Mouse (Mus musculus) liver, embryonic 14.5 days (tissue): ENCODE data around the gene Bola1. TPM values are rescaled to one million over a fixed set of nuclear protein-coding genes. Genes with fewer than 3 reads are reported as not detected.
A peak's percentile ranks its signal among the peaks of the same experiment; 100 is the strongest.

ENCODE experiments used
- ATAC-seq: fragments of 200-750 bp; cut with Nextera tagmentation; 2 replicates; pipeline ENCODE4 v1.8.0; 2017; ENCODE audit warnings: moderate number of reproducible peaks, mild to moderate bottlenecking, moderate library complexity; ENCODE audit not compliant: insufficient read depth
- DNase-seq, 3 experiments: peaks; one replicate each; pipeline ENCODE4 v3.0.0-alpha.2; 2012 to 2013; ENCODE audit warnings: low read depth in 3 of 3, low spot score in 3 of 3
- H3K27ac ChIP-seq: fragments of 300-500 bp; sonication (generic); 2 replicates; pipeline ENCODE4 v1.5.1; 2014; ENCODE audit warnings: moderate library complexity, mild to moderate bottlenecking, control low read depth, inconsistent platforms
- H3K27me3 ChIP-seq: fragments of 300-500 bp; sonication (generic); 2 replicates; pipeline ENCODE4 v1.6.1; 2014; ENCODE audit warnings: mild to moderate bottlenecking, low read length, moderate library complexity; ENCODE audit not compliant: control insufficient read depth, insufficient read depth
- H3K36me3 ChIP-seq: fragments of 300-500 bp; sonication (generic); replicated peaks from 2 replicates; pipeline ENCODE4 v1.6.1; 2014; ENCODE audit warnings: low read depth; ENCODE audit not compliant: control insufficient read depth, insufficient read depth
- H3K4me1 ChIP-seq, 2 experiments: fragments of 200-500 bp in 1 of 2; fragments of 300-500 bp in 1 of 2; sonication (generic) in 1 of 2; replicated peaks; 2 replicates each; pipeline ENCODE4 v1.6.1; 2012 to 2014; ENCODE audit warnings: antibody characterized with exemption in 1 of 2, inconsistent platforms in 1 of 2, low read length in 1 of 2; ENCODE audit not compliant: control insufficient read depth in 2 of 2, insufficient read depth in 2 of 2
- H3K4me2 ChIP-seq: fragments of 300-500 bp; sonication (generic); 2 replicates; pipeline ENCODE4 v1.6.1; 2014; ENCODE audit warnings: low read depth, mild to moderate bottlenecking, control low read depth, moderate library complexity
- H3K4me3 ChIP-seq, 2 experiments: fragments of 200-500 bp in 1 of 2; fragments of 300-500 bp in 1 of 2; sonication (generic) in 1 of 2; 2 replicates each; pipeline ENCODE4 v1.5.1; 2012 to 2014; ENCODE audit warnings: low read depth in 2 of 2, low read length in 2 of 2, mild to moderate bottlenecking in 2 of 2, control low read depth in 1 of 2, inconsistent platforms in 1 of 2, moderate library complexity in 1 of 2; ENCODE audit not compliant: insufficient read depth in 1 of 2
- H3K9ac ChIP-seq: fragments of 300-500 bp; sonication (generic); replicated peaks from 2 replicates; pipeline ENCODE4 v1.6.1; 2014; ENCODE audit warnings: mild to moderate bottlenecking, control low read depth, moderate library complexity
- H3K9me3 ChIP-seq: fragments of 300-500 bp; sonication (generic); 2 replicates; pipeline ENCODE4 v1.6.1; 2016; ENCODE audit warnings: low read length, mixed read lengths; ENCODE audit not compliant: control insufficient read depth
- CTCF ChIP-seq: IDR thresholded peaks from 2 replicates; pipeline ENCODE4 v1.5.1; 2016; ENCODE audit warnings: antibody characterized with exemption, low read depth, control low read depth
- EP300 ChIP-seq: IDR thresholded peaks from 2 replicates; pipeline ENCODE4 v1.6.1; 2016; ENCODE audit warnings: antibody characterized with exemption, low read depth
- whole genome bisulfite sequencing: fragments of 180-500 bp; shearing (Covaris S2); extraction: QIAGEN DNeasy Blood & Tissue Kit; methylation state at CpG from one replicate; pipeline ENCODE4 v1.1.7; 2014; ENCODE audit not compliant: insufficient replicate concordance; 5-methylcytosine and 5-hydroxymethylcytosine counted together
- microRNA-seq: library from miRNA; unstranded; fragments of <30 nt; microRNA quantifications from one replicate; pipeline ENCODE4, GENCODE M21; 2016
- polyA plus RNA-seq, 2 experiments: library from polyadenylated mRNA; depleted of rRNA in 1 of 2; stranded (reverse) in 1 of 2; unstranded in 1 of 2; fragments of >200 nt; fragmentation: Nextera tagmentation in 1 of 2; extraction: Ambion mirVana in 1 of 2; gene quantifications; 2 replicates each; pipeline versions ENCODE4 v1.2.1 to v1.2.3; 2012 to 2014

Bola1 gene
- polyA plus RNA-seq, 2 experiments: 34.0 to 49.4 TPM

DNA sequence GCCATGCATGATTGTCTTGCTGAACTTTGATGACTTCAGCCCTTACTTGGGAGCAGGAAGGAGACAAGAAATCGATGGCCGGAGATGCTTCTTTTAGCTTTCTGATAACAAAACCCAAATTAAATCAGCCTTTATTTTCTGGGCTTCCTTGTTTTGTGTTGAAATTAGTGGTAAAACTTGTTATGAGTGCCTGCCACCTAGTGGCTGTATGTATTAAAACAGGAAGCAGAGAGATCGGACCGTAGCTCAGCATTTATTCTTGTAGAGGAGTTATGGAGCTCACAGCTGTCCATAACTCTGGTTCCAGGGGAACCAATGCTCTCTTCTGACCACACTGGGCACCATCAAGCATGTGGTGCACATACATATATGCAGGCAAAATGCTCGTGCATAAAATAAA, 71.6 kb downstream of the Bola1 start:
- peak; percentile 40 to 48 (median 47) for DNase-seq
- no peak overlapping the region for H3K4me2 ChIP-seq

More for the DNA sequence above, 71.6 kb downstream of the Bola1 start:
- H3K9me3 ChIP-seq: no peaks in the 10 kb centered on the region
- no peak for ATAC-seq
- no peak overlapping the region for H3K27ac ChIP-seq
- H3K27me3 ChIP-seq: no peaks in the 10 kb centered on the region
- 5% methylated on average over 5 of the region's 5 CpGs for WGBS
- H3K36me3 ChIP-seq: peaks cover 8% of the 10 kb centered on the region
- no peaks in the 10 kb centered on the region for H3K4me1 ChIP-seq
- no peak overlapping the region for H3K9ac ChIP-seq
- TF ChIP-seq EP300: no peak
- TF ChIP-seq CTCF: peak; percentile 72
- no peak overlapping the region for H3K4me3 ChIP-seq

Small RNAs within 50 kb of the gene (microRNA-seq; reads per million reads assigned to microRNA genes)
- not detected for gene Gm44492
- gene Gm47311: not detected
- not detected for gene Gm47313

Other genes starting within 250 kb of the Bola1 start
- 6.1 and 9.0 TPM in 2 replicates for gene Plekho1, start 223.7 kb downstream of the Bola1 start, polyA plus RNA-seq (2012; rRNA removed)
- 3.6 and 5.4 TPM in 2 replicates for gene Plekho1, start 223.7 kb downstream of the Bola1 start, polyA plus RNA-seq (2014; fragmentation: Nextera tagmentation; extraction: Ambion mirVana)
- gene Vps45, start 161.2 kb downstream of the Bola1 start, polyA plus RNA-seq (2012; rRNA removed): 4.8 and 6.6 TPM in 2 replicates
- gene Vps45, start 161.2 kb downstream of the Bola1 start, polyA plus RNA-seq (2014; fragmentation: Nextera tagmentation; extraction: Ambion mirVana): 9.0 and 9.8 TPM in 2 replicates
- gene Otud7b, start 115.2 kb downstream of the Bola1 start, polyA plus RNA-seq (2012; rRNA removed): 2.8 and 3.5 TPM in 2 replicates
- 5.2 and 8.4 TPM in 2 replicates for gene Otud7b, start 115.2 kb downstream of the Bola1 start, polyA plus RNA-seq (2014; fragmentation: Nextera tagmentation; extraction: Ambion mirVana)
- gene Mtmr11, start 57.7 kb downstream of the Bola1 start, polyA plus RNA-seq (2012; rRNA removed): 2.7 and 2.8 TPM in 2 replicates
- 1.9 and 2.1 TPM in 2 replicates for gene Mtmr11, start 57.7 kb downstream of the Bola1 start, polyA plus RNA-seq (2014; fragmentation: Nextera tagmentation; extraction: Ambion mirVana)
- 48.2 and 54.2 TPM in 2 replicates for gene Sf3b4, start 47.4 kb downstream of the Bola1 start, polyA plus RNA-seq (2012; rRNA removed)
- gene Sf3b4, start 47.4 kb downstream of the Bola1 start, polyA plus RNA-seq (2014; fragmentation: Nextera tagmentation; extraction: Ambion mirVana): 75.4 and 83.8 TPM in 2 replicates
- gene Sv2a, start 38.6 kb downstream of the Bola1 start, polyA plus RNA-seq (2012; rRNA removed): 0.39 and 0.48 TPM in 2 replicates
- gene Sv2a, start 38.6 kb downstream of the Bola1 start, polyA plus RNA-seq (2014; fragmentation: Nextera tagmentation; extraction: Ambion mirVana): 0.10 and 0.39 TPM in 2 replicates
- 0.68 TPM in 1 of 2 replicates, not detected in the other for gene Hist2h2ab, start 156 bp upstream of the Bola1 start, polyA plus RNA-seq (2012; rRNA removed)
- 0.52 TPM in 1 of 2 replicates, not detected in the other for gene Hist2h2ab, start 156 bp upstream of the Bola1 start, polyA plus RNA-seq (2014; fragmentation: Nextera tagmentation; extraction: Ambion mirVana)
- gene Hist2h2ac, start 1.2 kb upstream of the Bola1 start, polyA plus RNA-seq (2012; rRNA removed): 18.5 and 20.7 TPM in 2 replicates
- 14.0 and 18.2 TPM in 2 replicates for gene Hist2h2ac, start 1.2 kb upstream of the Bola1 start, polyA plus RNA-seq (2014; fragmentation: Nextera tagmentation; extraction: Ambion mirVana)
- 8.7 and 8.9 TPM in 2 replicates for gene Hist2h2be, start 1.4 kb upstream of the Bola1 start, polyA plus RNA-seq (2012; rRNA removed)
- gene Hist2h2be, start 1.4 kb upstream of the Bola1 start, polyA plus RNA-seq (2014; fragmentation: Nextera tagmentation; extraction: Ambion mirVana): 6.4 and 9.1 TPM in 2 replicates
- gene Hist2h3c2, start 19.4 kb upstream of the Bola1 start, polyA plus RNA-seq (2012; rRNA removed): 91.6 and 122 TPM in 2 replicates
- gene Hist2h3c2, start 19.4 kb upstream of the Bola1 start, polyA plus RNA-seq (2014; fragmentation: Nextera tagmentation; extraction: Ambion mirVana): 13.6 and 14.6 TPM in 2 replicates
- gene Hist2h2aa2, start 20.6 kb upstream of the Bola1 start, polyA plus RNA-seq (2012; rRNA removed): 32.9 and 34.5 TPM in 2 replicates
- gene Hist2h2aa2, start 20.6 kb upstream of the Bola1 start, polyA plus RNA-seq (2014; fragmentation: Nextera tagmentation; extraction: Ambion mirVana): 34.2 and 39.0 TPM in 2 replicates
- 45.7 and 46.3 TPM in 2 replicates for gene Hist2h2aa1, start 25.8 kb upstream of the Bola1 start, polyA plus RNA-seq (2012; rRNA removed)
- gene Hist2h2aa1, start 25.8 kb upstream of the Bola1 start, polyA plus RNA-seq (2014; fragmentation: Nextera tagmentation; extraction: Ambion mirVana): 32.0 TPM in 2 replicates
- 2.4 and 3.6 TPM in 2 replicates for gene Hist2h3c1, start 27.0 kb upstream of the Bola1 start, polyA plus RNA-seq (2012; rRNA removed)
- 2.6 and 5.7 TPM in 2 replicates for gene Hist2h3c1, start 27.0 kb upstream of the Bola1 start, polyA plus RNA-seq (2014; fragmentation: Nextera tagmentation; extraction: Ambion mirVana)
- 12.2 and 16.3 TPM in 2 replicates for gene Hist2h4, start 43.6 kb upstream of the Bola1 start, polyA plus RNA-seq (2012; rRNA removed)
- gene Hist2h4, start 43.6 kb upstream of the Bola1 start, polyA plus RNA-seq (2014; fragmentation: Nextera tagmentation; extraction: Ambion mirVana): 15.1 TPM in 2 replicates
- 68.0 and 127 TPM in 2 replicates for gene Hist2h3b, start 48.9 kb upstream of the Bola1 start, polyA plus RNA-seq (2012; rRNA removed)
- 91.2 and 100 TPM in 2 replicates for gene Hist2h3b, start 48.9 kb upstream of the Bola1 start, polyA plus RNA-seq (2014; fragmentation: Nextera tagmentation; extraction: Ambion mirVana)
- gene Hist2h2bb, start 50.0 kb upstream of the Bola1 start, polyA plus RNA-seq (2012; rRNA removed): 9.5 and 16.9 TPM in 2 replicates
- gene Hist2h2bb, start 50.0 kb upstream of the Bola1 start, polyA plus RNA-seq (2014; fragmentation: Nextera tagmentation; extraction: Ambion mirVana): 23.3 and 24.5 TPM in 2 replicates
- 2.8 and 3.3 TPM in 2 replicates for gene Fcgr1, start 74.3 kb upstream of the Bola1 start, polyA plus RNA-seq (2012; rRNA removed)
- 4.8 and 5.6 TPM in 2 replicates for gene Fcgr1, start 74.3 kb upstream of the Bola1 start, polyA plus RNA-seq (2014; fragmentation: Nextera tagmentation; extraction: Ambion mirVana)
- not detected in 2 replicates for gene BC107364, start 232.6 kb upstream of the Bola1 start, polyA plus RNA-seq (2012; rRNA removed)
- gene BC107364, start 232.6 kb upstream of the Bola1 start, polyA plus RNA-seq (2014; fragmentation: Nextera tagmentation; extraction: Ambion mirVana): not detected in 2 replicates